Mouse (Mus musculus) left cerebral cortex, adult 11 months (tissue): ENCODE measurements at regions not wholly inside any gene's neighbourhood (a gene's known extent, or its start where the extent isn't known, plus 50 kb on each side); places are given as distances from the start of the nearest gene placed in this dataset.

Experiments used
- DNase-seq: peaks from one replicate; pipeline ENCODE4 v3.0.0; 2022; ENCODE audit warnings: low spot score

- DNase-seq: no peak
Observed at GRCm38 (mm10) chr4:124236476-124236875, 318.7 kb upstream of the 4930535I16Rik start.

DNA sequence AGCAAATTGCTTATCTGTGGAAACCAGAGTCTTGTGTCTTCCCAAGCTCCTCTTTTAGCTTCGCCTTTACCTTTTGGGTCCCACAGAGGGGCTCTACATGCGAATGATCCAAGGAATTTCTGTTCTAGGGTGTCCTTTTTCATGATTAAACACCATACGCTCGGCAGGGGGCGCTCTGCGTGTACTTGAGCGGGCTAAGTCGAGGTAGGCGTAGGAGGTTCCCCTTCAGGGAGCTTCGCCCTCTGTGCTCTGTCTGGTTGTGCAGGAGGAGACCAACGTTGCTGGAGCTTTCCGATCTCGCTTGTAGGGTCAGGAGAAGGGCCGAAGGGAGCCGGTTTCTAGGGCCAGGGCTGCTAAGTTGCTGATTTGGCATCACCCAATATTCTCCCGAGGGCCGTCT, 310.7 kb upstream of the 4930535I16Rik start:
- DNase-seq: peak; percentile 56

DNA sequence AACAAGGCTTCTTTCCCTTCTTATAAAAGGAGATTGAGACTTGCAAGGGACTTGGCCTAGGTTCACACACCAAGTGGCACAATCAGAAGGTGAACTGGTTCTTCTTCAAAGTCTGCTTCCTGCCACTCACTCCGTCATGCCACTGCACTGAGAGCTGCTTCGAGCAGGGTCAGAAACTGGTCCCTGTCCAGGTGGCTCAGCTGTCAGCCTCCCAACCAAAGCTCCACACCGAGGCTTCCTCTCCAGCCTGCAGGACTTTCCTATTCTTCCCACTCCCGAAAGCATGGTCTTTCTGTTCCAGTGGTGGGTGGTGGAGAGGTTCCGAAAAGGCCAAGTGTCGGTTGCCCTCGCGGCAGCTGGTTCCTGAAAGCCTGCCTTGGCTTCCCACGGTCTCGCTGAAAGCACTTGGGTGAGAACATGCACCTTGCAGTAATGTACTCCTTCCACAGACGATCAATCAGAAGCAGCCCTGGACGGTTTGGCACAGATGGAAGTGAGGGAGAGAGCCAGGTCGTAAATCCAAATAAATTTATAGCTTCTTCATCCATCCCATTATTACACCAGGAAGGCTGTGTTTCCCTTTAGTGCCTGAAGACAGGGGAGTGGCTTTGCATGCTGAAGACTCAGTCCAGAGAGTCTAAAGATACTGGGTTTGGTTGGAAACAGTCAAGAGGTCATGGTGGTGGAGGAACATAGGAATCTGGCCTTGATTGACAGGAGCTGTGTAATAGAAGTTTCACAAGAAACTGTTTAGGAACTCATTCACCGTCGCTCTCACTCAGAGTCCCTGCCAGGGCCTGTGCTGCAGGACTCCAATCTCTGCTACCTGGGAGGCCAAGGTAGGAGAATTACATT, 306.1 kb upstream of the 4930535I16Rik start:
- no peak for DNase-seq

DNA sequence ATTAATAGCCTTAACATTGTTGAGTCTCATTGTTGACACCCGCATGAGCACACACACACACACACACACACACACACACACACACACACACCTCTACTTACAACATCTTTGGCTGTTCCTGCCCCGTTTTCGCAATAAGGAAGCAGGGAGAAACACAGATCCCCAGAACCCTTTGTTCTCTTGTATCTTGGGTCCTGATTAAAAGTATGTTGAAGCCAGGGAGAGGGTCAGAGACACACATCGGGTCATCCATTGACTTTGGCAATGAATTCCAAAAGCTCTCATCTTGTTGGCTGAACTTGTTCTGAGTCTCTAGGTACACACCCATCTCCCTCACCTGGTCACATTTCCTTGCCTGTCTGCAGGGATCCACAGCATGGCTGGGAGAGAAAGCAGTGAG, 303.9 kb upstream of the 4930535I16Rik start:
- DNase-seq: no peak

- DNase-seq: no peak
Observed at GRCm38 (mm10) chr4:124217206-124217605, 299.4 kb upstream of the 4930535I16Rik start.

DNA sequence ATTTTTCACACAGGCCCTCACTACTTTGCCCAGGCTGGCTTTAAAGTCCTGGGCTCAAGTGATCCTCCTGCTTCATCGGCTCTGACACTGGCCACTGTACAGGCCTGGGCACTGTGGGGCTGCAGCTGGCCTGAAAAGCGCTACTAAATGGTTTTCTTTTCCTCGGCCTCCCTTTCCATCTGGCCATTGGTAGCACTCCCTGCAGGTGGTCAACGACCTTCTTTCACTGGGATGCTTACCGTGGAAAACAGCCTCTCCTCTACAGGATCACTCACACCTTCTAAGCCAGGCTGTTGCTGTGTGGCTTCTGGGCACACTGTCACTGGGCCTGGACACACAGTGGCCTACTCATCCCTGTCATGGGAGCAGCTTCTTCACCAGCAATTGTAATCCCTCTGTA, 298.5 kb upstream of the 4930535I16Rik start:
- no peak for DNase-seq

- DNase-seq: no peak
Observed at GRCm38 (mm10) chr4:124215077-124215476, 297.3 kb upstream of the 4930535I16Rik start.

DNA sequence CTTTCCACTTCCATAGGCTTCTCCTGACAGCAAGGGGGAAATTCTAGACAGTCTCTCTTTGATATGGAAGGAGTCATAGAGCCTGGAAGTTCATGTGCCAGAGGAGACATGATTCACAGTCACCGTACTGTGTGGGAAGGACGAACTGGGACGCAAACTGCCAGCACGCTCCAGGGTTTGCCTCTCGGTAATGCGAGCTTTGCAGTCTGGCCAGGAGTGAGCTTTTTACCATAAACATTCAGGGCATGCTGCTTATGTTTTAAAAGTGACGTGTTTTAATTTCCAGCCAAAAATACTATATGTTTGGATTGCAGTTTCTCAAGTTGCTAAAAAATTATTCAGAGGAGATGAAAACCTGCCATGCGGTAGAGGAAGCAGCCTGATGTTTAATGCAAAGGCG, 292.3 kb upstream of the 4930535I16Rik start:
- peak; percentile 32 for DNase-seq

GRCm38 (mm10) chr4:124206480-124206879, 288.7 kb upstream of the 4930535I16Rik start:
- no peak for DNase-seq

DNA sequence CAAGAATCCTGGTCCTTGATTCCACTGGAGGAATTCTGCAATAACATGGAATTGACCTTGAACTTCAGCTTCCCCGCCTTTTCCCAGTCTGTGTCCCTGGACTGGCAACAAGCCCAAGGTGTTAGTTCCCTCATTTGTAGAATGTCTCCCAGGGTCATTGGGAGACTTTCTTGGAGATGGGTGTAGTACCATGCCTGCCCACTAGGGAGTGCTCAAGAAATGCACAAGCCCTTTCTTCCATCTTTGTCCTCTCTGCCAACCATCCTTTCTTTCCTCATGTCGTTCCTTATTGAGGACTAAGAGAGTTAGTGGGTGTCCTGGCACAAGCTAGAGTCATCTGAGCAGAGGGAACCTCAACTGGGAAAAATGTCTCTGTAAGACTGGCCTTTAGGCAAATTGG, 285.9 kb upstream of the 4930535I16Rik start:
- DNase-seq: no peak

DNA sequence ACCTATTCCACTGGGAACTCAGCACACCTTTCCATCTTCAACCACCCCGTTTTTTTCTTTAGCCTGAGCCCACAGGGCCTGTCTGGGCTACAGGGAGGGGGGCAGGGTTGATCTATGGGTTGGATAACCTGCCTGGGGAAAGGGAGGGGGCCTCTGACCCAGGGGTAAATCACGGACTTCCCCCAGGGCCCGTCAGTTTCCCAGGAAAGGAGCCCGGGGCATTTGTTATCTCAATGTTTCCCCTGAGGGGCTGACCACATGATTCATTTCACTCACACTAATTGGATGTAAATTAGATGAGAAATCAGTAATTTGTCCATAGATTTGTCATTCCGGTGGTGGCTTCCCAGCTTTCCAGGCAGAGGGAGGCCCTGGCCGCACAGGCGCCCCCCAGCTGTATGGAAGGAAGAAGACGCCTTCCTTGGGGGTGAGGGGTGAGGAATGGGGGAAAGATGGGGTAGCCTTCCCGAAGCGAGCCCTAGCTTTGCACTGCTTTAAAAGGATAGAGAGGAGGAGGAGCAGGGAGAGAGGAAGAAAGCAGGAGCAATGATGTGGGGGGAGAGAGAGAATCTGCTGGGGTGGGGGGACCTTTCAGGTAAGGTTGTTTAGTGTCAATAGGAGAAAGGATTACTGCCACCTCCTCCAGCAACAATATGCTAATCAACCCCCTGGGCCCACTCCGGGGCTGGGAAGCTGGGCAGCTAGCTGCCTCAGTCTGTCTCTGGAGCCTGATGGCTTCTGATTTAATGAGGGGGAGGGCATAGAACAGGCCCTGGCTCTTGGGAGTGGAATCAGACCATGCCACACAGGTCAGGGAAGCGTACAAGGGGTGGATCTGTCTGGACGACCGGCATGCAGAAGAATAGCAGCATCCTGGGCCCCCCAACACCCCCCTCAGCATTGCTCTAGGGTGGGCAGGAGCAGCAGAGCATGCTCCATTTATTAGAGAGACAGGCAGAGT, 282.3 kb upstream of the 4930535I16Rik start:
- no peak for DNase-seq

GRCm38 (mm10) chr4:124198832-124199231, 281.0 kb upstream of the 4930535I16Rik start:
- DNase-seq: no peak

GRCm38 (mm10) chr4:124196711-124197110, 278.9 kb upstream of the 4930535I16Rik start:
- no peak for DNase-seq

DNA sequence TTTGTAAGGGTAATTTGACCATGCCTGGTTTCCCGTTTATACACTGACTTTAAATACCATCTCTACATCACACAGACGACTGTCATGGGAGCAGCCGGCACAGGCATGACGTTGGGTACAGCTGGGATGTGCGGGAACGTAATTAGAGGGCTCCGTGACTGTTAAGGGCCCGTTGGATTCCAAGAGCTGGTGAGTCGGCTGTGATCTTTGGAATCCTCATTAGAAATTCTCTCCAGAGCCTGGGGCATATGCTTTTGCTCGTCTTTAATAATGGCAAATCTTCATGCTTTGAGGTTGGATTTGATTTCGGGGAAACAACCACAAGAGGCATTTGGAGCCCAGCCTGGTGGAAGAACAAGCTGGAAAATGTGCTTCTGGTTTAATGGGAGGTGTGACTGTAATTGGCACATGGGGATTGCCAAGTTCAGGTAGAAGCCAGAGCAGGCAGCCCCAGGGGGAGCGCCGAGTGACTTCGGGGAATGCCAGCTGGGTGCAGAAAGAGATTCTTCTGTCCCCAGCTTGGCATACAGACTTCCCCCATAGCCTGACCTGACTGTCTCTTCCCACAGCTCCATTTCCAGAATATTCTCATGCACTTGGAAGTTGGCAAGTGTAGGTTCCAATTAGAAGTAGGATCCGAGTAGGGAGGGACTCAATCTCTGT, 275.4 kb upstream of the 4930535I16Rik start:
- no peak for DNase-seq

- no peak for DNase-seq
Observed at GRCm38 (mm10) chr4:124190775-124191174, 273.0 kb upstream of the 4930535I16Rik start.

DNA sequence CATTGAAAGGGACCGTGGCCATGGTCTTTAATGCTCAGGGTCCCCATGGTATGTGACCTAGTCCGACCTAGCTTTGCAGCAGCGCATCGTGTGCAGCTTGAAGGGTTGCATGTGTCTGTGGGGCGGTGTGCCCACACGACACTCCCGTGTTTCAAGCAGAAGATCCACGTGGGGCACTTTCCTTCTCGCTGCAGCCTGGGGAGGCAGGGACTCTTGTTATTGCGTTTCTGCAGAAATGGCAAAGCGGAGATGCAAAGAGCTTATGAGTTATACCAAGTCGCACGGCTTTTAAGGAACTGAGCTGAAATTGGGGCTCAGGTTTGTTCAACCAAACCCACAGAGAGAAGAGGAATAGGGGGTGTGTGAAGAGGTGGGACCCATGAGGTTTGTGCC, 272.2 kb upstream of the 4930535I16Rik start:
- no peak for DNase-seq

DNA sequence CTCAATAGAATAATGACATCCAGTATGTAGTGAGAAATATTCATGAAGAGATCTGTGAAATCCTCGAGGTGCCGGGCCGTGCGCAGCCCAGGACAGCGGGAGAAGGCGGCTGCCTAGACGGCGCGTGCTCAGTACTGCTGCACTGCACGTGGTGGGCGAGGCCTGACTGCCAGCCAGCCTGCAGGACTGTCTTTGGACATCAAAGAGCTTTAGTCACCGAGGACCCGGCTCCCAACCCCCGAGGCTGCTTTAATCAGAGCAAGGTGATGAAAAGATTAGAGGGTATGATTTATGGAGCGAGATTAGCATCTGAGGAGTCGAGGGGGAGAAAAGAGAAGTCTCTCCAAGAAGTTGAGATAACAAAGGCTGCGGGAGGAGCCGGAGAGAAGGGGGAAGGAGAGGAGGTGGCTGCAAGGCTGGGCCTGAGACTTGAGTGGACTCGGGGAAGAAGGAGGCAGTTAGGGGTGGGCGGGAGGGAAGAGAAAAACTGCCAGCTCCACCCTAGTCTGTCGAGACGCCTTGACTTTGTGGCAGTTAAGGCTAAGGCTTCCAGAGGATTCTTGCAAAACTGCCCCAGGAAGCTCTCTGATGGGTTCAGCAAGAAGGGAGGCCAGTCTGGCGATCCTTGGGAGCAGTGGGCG, 271.6 kb upstream of the 4930535I16Rik start:
- no peak for DNase-seq

DNA sequence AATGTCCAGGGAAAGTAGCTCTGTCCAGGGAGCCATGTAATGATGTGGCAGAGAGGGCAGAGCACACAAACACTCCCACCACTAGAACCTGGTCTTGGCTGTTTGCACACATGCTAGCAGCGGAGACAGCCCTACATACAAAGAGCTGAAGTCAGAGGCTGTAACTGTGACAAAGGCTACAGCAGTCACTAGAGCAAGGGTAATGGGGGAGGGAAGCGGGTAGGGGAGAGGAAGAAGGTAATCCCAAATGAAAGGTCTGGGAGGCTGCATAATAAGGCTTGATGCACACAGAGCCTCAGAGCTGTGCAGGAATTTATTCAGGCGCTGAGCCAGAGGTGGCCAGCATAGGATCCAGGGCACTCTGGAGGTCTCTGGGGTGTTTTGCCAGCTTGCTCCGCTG, 269.3 kb upstream of the 4930535I16Rik start:
- DNase-seq: no peak

DNA sequence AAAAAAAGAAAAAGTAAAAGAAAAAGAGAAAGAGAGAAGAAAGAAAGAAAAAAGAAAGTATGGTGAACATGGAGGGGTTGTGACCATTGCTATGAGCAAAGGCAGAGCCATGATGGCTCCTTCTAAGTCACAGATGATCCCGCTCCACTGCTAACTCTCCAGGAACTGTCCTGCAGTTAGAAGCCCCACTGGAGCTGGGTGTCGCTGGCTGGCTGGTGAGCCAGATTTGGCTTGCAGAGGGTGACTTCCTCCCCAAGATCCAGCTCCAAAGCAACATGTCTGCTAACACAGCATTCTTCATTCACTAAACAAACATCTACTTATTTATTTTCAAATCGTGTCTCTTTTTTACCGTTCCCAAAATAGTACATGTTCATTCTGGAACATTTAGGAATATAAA, 263.5 kb upstream of the 4930535I16Rik start:
- no peak for DNase-seq

GRCm38 (mm10) chr4:124178401-124179018, 260.7 kb upstream of the 4930535I16Rik start:
- DNase-seq: no peak

GRCm38 (mm10) chr4:124175531-124175930, 257.7 kb upstream of the 4930535I16Rik start:
- DNase-seq: peak; percentile 64
